Mouse (Mus musculus) retina, postnatal 1 day (tissue): ENCODE results near the gene Gpa33.
A peak's percentile ranks its signal among the peaks of the same experiment; 100 is the strongest.

ENCODE experiments used
- DNase-seq: peaks from one replicate; pipeline ENCODE4 v3.0.0-alpha.2; 2012

Gene Gpa33

DNA sequence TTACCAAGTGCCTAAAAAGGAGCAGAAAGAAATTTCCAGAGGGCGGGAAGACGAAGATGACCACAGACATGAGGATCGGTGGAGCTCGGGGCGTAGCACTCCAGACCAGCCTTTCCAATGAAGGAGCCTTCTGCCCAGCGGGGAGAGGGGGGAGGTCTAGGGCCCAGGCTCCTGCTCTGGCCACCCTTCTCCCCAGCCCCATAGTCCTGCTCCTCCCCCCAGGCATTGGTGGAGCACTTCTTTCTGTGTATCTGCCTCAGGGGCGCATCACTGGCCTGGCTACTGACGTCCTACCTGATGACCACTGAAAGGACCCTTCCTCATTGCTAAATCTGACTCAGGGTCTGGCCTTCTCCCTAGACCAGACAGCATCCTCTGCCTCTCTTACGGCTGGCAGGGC lies 35.1 kb downstream of the Gpa33 start:
- DNase-seq, result no peak

GRCm38 (mm10) chr1:166167405-166167804 lies 37.4 kb downstream of the Gpa33 start:
- no peak for DNase-seq

- DNase-seq, result no peak
Observed at GRCm38 (mm10) chr1:166168017-166168416, 38.0 kb downstream of the Gpa33 start.

- no peak for DNase-seq
Observed at GRCm38 (mm10) chr1:166169713-166170112, 39.7 kb downstream of the Gpa33 start.

- no peak for DNase-seq
Observed at GRCm38 (mm10) chr1:166170852-166171251, 40.8 kb downstream of the Gpa33 start.

- no peak for DNase-seq
Observed at GRCm38 (mm10) chr1:166172992-166173391, 43.0 kb downstream of the Gpa33 start.

- no peak for DNase-seq
Observed at GRCm38 (mm10) chr1:166173621-166174020, 43.6 kb downstream of the Gpa33 start.

GRCm38 (mm10) chr1:166181510-166181909 lies 51.5 kb downstream of the Gpa33 start:
- DNase-seq, result no peak

DNA sequence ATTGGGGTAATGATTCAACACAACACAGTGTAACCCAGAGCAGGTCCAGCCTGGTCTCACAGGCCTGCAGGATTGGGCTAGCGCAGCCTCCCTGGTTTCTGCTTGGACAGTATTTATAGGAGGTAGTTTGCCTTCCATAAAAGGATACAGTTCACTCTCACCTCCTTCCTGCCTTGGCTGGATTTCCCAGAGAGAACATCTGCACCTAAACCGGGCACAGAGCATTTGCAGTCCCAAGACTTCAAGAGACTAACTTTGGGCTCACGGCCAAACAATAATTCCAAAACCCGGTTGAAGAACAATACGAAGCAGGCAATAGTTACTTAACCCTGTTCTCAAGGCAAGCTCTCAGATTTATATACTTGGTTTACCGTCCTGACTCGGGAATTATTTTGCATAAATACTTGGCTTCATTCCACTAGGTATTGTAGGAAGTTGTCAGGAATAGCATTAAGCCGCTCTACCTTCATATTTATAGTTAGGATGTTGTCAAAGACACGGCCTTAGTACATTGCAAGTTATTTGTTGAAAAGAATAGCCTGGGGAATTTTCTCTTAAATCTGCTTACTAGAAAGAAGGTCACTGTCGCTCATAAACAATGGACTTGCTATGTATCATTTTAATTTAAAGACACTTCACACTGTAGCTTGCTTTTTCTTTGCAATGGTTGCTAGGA lies 53.1 kb downstream of the Gpa33 start:
- DNase-seq, result no peak

DNA sequence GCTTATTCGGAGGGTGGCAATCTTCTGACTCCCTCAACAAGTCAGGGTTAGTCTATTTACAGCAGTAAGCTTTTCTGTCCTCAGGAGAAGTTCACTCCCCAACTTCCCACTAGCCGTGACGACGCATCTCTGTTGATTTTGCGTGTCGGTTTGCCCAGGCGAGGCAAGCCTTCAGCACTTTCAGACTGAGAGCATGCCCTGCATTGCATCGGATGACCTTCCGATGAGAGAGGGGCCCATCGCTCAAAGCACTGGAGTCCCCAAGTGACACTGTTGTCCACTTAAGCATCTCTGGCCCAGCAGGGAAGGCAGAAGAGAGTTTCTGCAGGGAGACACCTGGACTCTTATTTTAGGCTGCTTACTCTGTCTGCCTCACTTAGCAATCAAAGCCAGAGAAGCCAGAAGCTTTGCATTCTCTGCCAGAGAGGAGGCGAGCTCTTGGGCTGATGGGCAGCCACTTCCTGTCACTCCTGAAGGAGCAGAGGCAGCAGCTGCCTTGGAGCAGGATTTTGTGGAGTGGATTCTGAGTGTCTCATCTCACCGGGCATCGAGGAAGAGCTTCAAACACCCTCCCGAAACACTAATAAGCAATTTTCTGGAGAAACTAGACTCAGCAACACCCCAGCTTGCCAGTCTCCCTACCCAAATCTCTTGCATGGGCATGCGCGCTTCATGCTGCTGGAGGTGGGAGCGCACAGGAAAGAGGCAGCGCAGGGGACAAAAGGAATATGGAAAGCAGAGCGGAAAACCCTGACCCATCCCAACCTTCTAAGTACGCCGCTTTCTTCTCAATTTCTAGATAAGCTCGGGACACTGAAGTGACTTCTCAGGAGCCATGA lies 54.6 kb downstream of the Gpa33 start:
- DNase-seq, result no peak

DNA sequence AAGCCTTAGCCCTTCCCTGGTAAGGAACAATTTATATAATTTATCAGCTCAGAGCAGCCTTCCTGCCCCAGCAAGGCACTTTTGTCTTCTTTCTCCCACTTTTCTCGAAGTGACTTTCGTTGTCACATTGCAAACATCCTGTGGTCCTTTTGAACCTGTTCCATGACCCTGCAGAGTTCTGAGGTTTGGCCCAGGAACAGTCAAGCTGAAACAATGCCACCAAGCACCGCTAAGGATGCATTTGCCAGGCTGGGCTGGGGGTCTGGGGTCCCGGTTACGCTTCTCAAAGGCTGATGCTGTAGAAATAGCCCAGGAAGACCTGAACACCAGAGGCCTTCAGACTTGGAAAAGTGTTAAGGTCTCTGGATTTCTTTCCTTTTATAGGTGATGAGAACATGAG lies 55.3 kb downstream of the Gpa33 start:
- no peak for DNase-seq

DNA sequence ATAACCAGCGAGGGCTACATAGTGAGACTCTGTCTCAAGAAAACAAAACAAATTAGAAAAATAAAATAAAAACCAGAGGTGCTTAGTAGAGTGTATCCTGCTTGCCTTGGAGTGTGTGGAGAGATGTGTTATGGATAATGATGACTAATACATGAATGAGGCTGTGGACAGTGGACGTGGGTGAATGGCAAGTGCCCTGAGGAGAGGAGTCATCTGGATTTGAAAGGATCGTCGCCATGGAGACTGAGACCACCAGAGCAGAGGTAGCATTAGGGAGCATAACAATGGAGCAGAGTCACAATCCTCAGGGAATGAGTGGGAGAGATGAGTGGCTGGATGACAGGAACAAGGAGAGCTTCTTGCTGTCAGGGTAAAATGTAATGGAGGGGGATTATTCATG lies 59.8 kb downstream of the Gpa33 start:
- peak; percentile 28 for DNase-seq

DNA sequence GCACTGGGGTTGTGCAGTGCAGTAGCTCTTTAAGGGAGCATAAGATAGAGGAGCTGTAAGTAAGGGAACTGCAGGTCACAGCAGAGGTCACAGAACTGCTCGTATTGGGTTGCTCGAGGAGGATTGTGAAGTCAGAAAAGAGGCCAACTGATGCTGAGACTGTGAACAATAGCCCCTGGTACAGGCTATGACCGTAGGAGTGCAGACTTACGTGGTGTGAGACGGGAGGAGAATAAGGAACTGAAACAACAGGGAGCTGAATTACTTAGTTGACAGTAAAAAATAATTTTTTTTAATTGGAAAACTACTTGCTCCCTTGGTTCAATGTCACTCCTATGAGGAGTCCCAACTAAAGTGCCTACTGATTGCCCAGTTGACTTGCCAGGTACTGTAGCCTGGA lies 74.1 kb downstream of the Gpa33 start:
- DNase-seq, result no peak

DNA sequence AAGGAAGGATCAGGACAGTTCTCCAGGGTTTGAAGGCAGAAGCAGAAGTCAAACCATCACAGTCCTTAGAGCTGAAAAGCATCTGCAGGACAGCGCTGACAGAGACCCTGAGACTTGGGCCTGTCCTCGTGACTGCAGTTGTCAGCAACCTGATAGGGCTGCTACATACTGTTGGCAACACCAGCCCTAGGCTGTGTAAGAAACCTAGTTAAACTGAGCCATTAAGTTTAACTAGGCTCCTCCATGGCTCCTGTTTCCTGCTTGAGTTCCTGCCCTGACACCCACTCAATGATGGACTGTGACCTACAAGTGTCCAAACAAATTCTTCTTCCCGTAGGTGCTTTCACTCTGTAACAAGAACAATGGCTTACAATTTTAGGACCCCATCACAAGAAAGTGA lies 75.1 kb downstream of the Gpa33 start:
- DNase-seq, result no peak

- DNase-seq, result no peak
Observed at GRCm38 (mm10) chr1:166209371-166209770, 79.3 kb downstream of the Gpa33 start.

DNA sequence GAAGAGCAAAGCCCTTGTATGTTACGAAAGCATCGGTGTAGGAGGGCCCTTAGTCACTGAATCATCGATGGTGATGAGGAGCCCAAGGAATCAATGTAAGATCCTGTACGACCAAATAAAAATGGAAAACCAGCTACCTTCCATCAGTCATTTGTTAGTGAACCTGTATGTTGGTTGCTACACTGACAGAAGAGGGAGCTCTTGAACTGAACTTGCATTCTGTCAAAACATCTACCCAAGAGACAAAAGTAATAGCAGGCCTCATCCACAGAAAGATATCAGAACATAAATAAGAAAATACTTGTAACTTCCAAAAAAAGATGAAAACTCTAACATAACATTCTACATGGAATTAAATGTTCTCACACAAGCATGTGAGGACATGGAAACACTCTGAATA lies 84.1 kb downstream of the Gpa33 start:
- peak; percentile 53 for DNase-seq
